Mouse (Mus musculus) MEL (cell line): Measurements from ENCODE around the gene Mmp11. TPM values are rescaled to one million over a fixed set of nuclear protein-coding genes. Genes with fewer than 3 reads are reported as not detected.

Experiments used
- DNase-seq: peaks from one replicate; pipeline ENCODE4 v3.0.0; 2011; ENCODE audit warnings: low read depth, low spot score
- H3K27ac ChIP-seq: 2 replicates; pipeline ENCODE4 v1.5.1; 2012; ENCODE audit warnings: low read depth, mild to moderate bottlenecking, control low read depth, low read length, moderate library complexity; ENCODE audit not compliant: control insufficient read depth
- H3K27me3 ChIP-seq, 2 experiments: fragments of 150-350 bp in 1 of 2; sonication (generic) in 1 of 2; 2 replicates each; pipeline ENCODE4 v1.6.1; 2012; ENCODE audit warnings: low read length in 2 of 2, mild to moderate bottlenecking in 2 of 2, improper control_type of control experiment in 1 of 2, moderate library complexity in 1 of 2; ENCODE audit not compliant: insufficient read depth in 2 of 2, control insufficient read depth in 1 of 2
- H3K36me3 ChIP-seq, 2 experiments: 2 replicates each; pipeline ENCODE4 v1.6.1; 2012 to 2014; ENCODE audit warnings: low read length in 2 of 2, improper control_type of control experiment in 1 of 2, inconsistent platforms in 1 of 2, mild to moderate bottlenecking in 1 of 2; ENCODE audit not compliant: insufficient read depth in 2 of 2, control insufficient read depth in 1 of 2
- H3K4me1 ChIP-seq, 2 experiments: fragments of 150-350 bp in 1 of 2; sonication (generic) in 1 of 2; 2 replicates each; pipeline ENCODE4 v1.6.1; 2012; ENCODE audit warnings: low read length in 2 of 2, improper control_type of control experiment in 1 of 2, mild to moderate bottlenecking in 1 of 2; ENCODE audit not compliant: insufficient read depth in 2 of 2, control insufficient read depth in 1 of 2
- H3K4me3 ChIP-seq, 2 experiments: fragments of 150-350 bp in 1 of 2; sonication (generic) in 1 of 2; 2 replicates each; pipeline ENCODE4 v1.5.1; 2012; ENCODE audit warnings: low read depth in 2 of 2, low read length in 2 of 2, mild to moderate bottlenecking in 2 of 2, moderate library complexity in 2 of 2, control low read depth in 1 of 2, improper control_type of control experiment in 1 of 2; ENCODE audit not compliant: control insufficient read depth in 1 of 2, insufficient read depth in 1 of 2
- H3K79me2 ChIP-seq: 2 replicates; pipeline ENCODE4 v1.6.1; 2012; ENCODE audit warnings: mild to moderate bottlenecking, low read length, moderate library complexity; ENCODE audit not compliant: control insufficient read depth, poor library complexity, insufficient read depth
- H3K9ac ChIP-seq: 2 replicates; pipeline ENCODE4 v1.6.1; 2012; ENCODE audit warnings: low read depth, mild to moderate bottlenecking, control low read depth, low read length, moderate library complexity; ENCODE audit not compliant: control insufficient read depth, poor library complexity, severe bottlenecking
- H3K9me3 ChIP-seq: fragments of 150-350 bp; sonication (generic); replicated peaks from 2 replicates; pipeline ENCODE4 v1.6.1; 2012; ENCODE audit warnings: mild to moderate bottlenecking, low read length, improper control_type of control experiment, moderate library complexity; ENCODE audit not compliant: insufficient read depth
- CHD1 ChIP-seq: IDR thresholded peaks from 2 replicates; pipeline ENCODE4 v1.6.1; 2012; ENCODE audit warnings: low read depth, mild to moderate bottlenecking, inconsistent platforms, low read length, improper control_type of control experiment
- CHD2 ChIP-seq: IDR thresholded peaks from 2 replicates; pipeline ENCODE4 v1.6.1; 2011; ENCODE audit warnings: low read length, improper control_type of control experiment
- CTCF ChIP-seq, 3 experiments: IDR thresholded peaks in 2 of 3; conservative IDR thresholded peaks in 1 of 3; 2 replicates each; pipeline ENCODE4 v1.5.1; 2011 to 2012; ENCODE audit warnings: low read length in 3 of 3, low read depth in 2 of 3, mild to moderate bottlenecking in 2 of 3, improper control_type of control experiment in 1 of 3, inconsistent platforms in 1 of 3, mixed read lengths in 1 of 3, moderate library complexity in 1 of 3; ENCODE audit not compliant: control insufficient read depth in 1 of 3, insufficient read depth in 1 of 3, poor library complexity in 1 of 3, severe bottlenecking in 1 of 3
- ETS1 ChIP-seq: IDR thresholded peaks from 2 replicates; pipeline ENCODE4 v1.6.1; 2012; ENCODE audit warnings: low read depth, mild to moderate bottlenecking, inconsistent platforms, low read length, improper control_type of control experiment, moderate library complexity
- GABPA ChIP-seq: IDR thresholded peaks from 2 replicates; pipeline ENCODE4 v1.6.1; 2012; ENCODE audit warnings: low read depth, mild to moderate bottlenecking, inconsistent platforms, low read length, improper control_type of control experiment, moderate library complexity
- JUND ChIP-seq: IDR thresholded peaks from 2 replicates; pipeline ENCODE4 v1.6.1; 2011; ENCODE audit warnings: low read depth, mild to moderate bottlenecking, improper control_type of control experiment, low read length
- MAX ChIP-seq: IDR thresholded peaks from 2 replicates; pipeline ENCODE4 v1.6.1; 2011; ENCODE audit warnings: low read length, improper control_type of control experiment
- MXI1 ChIP-seq: IDR thresholded peaks from 2 replicates; pipeline ENCODE4 v1.6.1; 2011; ENCODE audit warnings: mild to moderate bottlenecking, low read depth, low read length, improper control_type of control experiment
- MYB ChIP-seq: IDR thresholded peaks from 2 replicates; pipeline ENCODE4 v1.6.1; 2011; ENCODE audit warnings: mild to moderate bottlenecking, low read depth, low read length, improper control_type of control experiment
- MYC ChIP-seq: IDR thresholded peaks from 2 replicates; pipeline ENCODE4 v1.6.1; 2011; ENCODE audit warnings: low read depth, mild to moderate bottlenecking, low read length, improper control_type of control experiment, moderate library complexity
- RCOR1 ChIP-seq: IDR thresholded peaks from 2 replicates; pipeline ENCODE4 v1.6.1; 2012; ENCODE audit warnings: low read depth, mild to moderate bottlenecking, inconsistent platforms, low read length, improper control_type of control experiment
- SIN3A ChIP-seq: IDR thresholded peaks from 2 replicates; pipeline ENCODE4 v1.6.1; 2012; ENCODE audit warnings: low read length, improper control_type of control experiment, inconsistent platforms
- SMC3 ChIP-seq: IDR thresholded peaks from 2 replicates; pipeline ENCODE4 v1.6.1; 2011; ENCODE audit warnings: low read depth, low read length, improper control_type of control experiment
- TBP ChIP-seq: IDR thresholded peaks from 2 replicates; pipeline ENCODE4 v1.8.0; 2011; ENCODE audit warnings: low read depth, low read length, improper control_type of control experiment
- TCF12 ChIP-seq: IDR thresholded peaks from 2 replicates; pipeline ENCODE4 v1.6.1; 2014; ENCODE audit warnings: low read depth, mild to moderate bottlenecking, inconsistent platforms, low read length, improper control_type of control experiment, moderate library complexity
- USF1 ChIP-seq: IDR thresholded peaks from 2 replicates; pipeline ENCODE4 v1.6.1; 2014; ENCODE audit warnings: low read depth, mild to moderate bottlenecking, inconsistent platforms, low read length, improper control_type of control experiment, moderate library complexity
- USF2 ChIP-seq, 2 experiments: IDR thresholded peaks; 2 replicates each; pipeline ENCODE4 v1.6.1; 2011 to 2012; ENCODE audit warnings: improper control_type of control experiment in 2 of 2, low read length in 2 of 2, borderline replicate concordance in 1 of 2, inconsistent platforms in 1 of 2, low read depth in 1 of 2, mild to moderate bottlenecking in 1 of 2; ENCODE audit not compliant: insufficient read depth in 1 of 2
- ZKSCAN1 ChIP-seq: IDR thresholded peaks from 2 replicates; pipeline ENCODE4 v1.6.1; 2012; ENCODE audit warnings: low read depth, mild to moderate bottlenecking, inconsistent platforms, low read length, improper control_type of control experiment, moderate library complexity
- ZMIZ1 ChIP-seq: IDR thresholded peaks from 2 replicates; pipeline ENCODE4 v1.6.1; 2012; ENCODE audit warnings: low read depth, mild to moderate bottlenecking, inconsistent platforms, low read length, improper control_type of control experiment, moderate library complexity
- polyA plus RNA-seq, 2 experiments: library from polyadenylated mRNA; stranded (reverse) in 1 of 2; unstranded in 1 of 2; fragments of >175 nt in 1 of 2; fragments of >200 nt in 1 of 2; gene quantifications; 2 replicates each; pipeline versions ENCODE4 v1.2.1 to v1.2.4; 2012; ENCODE audit warnings: low replicate concordance in 2 of 2, low read depth in 1 of 2; ENCODE audit not compliant: insufficient read length in 2 of 2, insufficient read depth in 1 of 2, missing spikeins in 1 of 2
- total RNA-seq: library from RNA; depleted of rRNA; stranded (reverse); fragments of 300-350 nt; gene quantifications from 2 replicates; pipeline ENCODE4 v1.2.3, GENCODE M21; 2012

The Mmp11 gene
- total and polyA plus RNA-seq, 3 experiments = 1.3 to 5.9 TPM; not detected in 1

DNA sequence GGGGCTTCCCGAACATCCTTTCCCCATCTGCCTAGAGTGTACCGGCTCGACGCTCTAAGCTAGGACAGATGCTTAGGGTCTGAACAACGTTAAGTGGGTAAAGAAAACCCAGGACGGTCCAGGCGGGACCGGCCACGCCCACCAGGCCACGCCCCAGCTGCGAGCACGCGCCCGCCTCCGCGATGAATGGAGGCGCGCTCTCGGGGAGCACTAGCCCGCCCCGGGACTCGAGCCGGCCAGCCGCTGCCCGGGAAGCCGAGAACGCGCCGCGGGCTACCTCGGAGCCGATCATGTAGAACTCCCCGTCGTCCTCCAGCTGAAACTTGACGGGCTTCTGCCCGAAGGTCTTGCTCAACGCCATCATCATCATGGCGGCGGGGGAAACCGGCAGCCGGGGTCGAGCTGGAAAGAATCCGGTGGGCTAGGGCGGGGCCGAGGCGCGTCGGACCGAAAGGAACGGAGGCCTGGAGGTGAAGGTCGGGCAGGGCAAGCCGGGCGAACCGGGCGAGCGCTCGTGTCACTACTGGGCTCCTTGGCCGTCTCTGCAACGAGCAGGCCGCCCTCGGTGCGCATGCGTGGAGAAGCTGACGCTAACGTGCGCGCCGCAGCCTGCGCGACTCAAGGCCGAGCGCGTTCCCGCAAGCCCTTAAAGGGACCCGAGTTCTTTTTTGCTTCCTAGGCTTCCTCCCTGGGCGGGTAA, 15.1 kb downstream of the Mmp11 start, which contains the start of gene Smarcb1 (continued):
- TF ChIP-seq MXI1 (peak; percentile 69; the same call in 1 of the 2 replicates), MAX (no peak), CHD2 (no peak), ETS1 (no peak), MYC (no peak), SMC3 (no peak), JUND (no peak), CHD1 (no peak), ZKSCAN1 (no peak), USF2 (IDR thresholded peaks at IDR 0.05; ENCODE audit: borderline replicate concordance in 1 of 2, insufficient read depth in 1 of 2, low read depth in 1 of 2, low read length in 2 of 2) (no peak), GABPA (no peak), RCOR1 (no peak), TCF12 (peak; percentile 40), CTCF (IDR thresholded peaks at IDR 0.05 in 2 of 3, conservative IDR thresholded peaks at IDR 0.05 in 1 of 3; ENCODE audit: control insufficient read depth in 1 of 3, insufficient read depth in 1 of 3, low read depth in 2 of 3, low read length in 3 of 3, poor library complexity in 1 of 3, severe bottlenecking in 1 of 3) (no peak)

- H3K4me1 ChIP-seq = peaks cover 3 to 23% of the 10 kb centered on the region in 2 experiments; a peak in 3 of 4 replicates
- DNase-seq = no peak
- H3K4me3 ChIP-seq = no peak overlapping the region
- no peaks in the 10 kb centered on the region for H3K9me3 ChIP-seq
- TF ChIP-seq CHD1 (no peak), USF2 (IDR thresholded peaks at IDR 0.05; ENCODE audit: borderline replicate concordance in 1 of 2, insufficient read depth in 1 of 2, low read depth in 1 of 2, low read length in 2 of 2) (no peak), ZKSCAN1 (no peak), RCOR1 (no peak), MYB (no peak), GABPA (no peak), USF1 (no peak), SIN3A (no peak), TBP (no peak), ZMIZ1 (no peak)
- peaks cover 10 to 18% of the 10 kb centered on the region in 2 experiments; a peak in 3 of 4 replicates for H3K36me3 ChIP-seq
- H3K79me2 ChIP-seq = peaks cover 30% of the 10 kb centered on the region
- H3K27ac ChIP-seq = no peak overlapping the region
- H3K9ac ChIP-seq = no peak overlapping the region
- H3K27me3 ChIP-seq = no peaks in the 10 kb centered on the region
Measured at GRCm38 (mm10) chr10:75919026-75919425, 17.3 kb downstream of the Mmp11 start.
